Mouse (Mus musculus) liver, embryonic 11.5 days (tissue): Measurements from ENCODE around the gene Ifitm6. TPM values are rescaled to one million over a fixed set of nuclear protein-coding genes. Genes with fewer than 3 reads are reported as not detected.

Experiments
- ATAC-seq: fragments of 200-750 bp; cut with Nextera tagmentation; replicated peaks from 2 replicates; pipeline ENCODE4 v1.8.0; 2017; ENCODE audit warnings: moderate number of reproducible peaks, mild to moderate bottlenecking, moderate TSS enrichment, moderate library complexity; ENCODE audit not compliant: low FRiP score
- DNase-seq: peaks from one replicate; pipeline ENCODE4 v3.0.0-alpha.2; 2017; ENCODE audit warnings: low spot score
- H3K27ac ChIP-seq: fragments of 300-500 bp; sonication (generic); 2 replicates; pipeline ENCODE4 v1.5.1; 2014; ENCODE audit warnings: mild to moderate bottlenecking, low read depth, low read length, control low read depth
- H3K27me3 ChIP-seq: fragments of 300-500 bp; sonication (generic); replicated peaks from 2 replicates; pipeline ENCODE4 v1.6.1; 2014; ENCODE audit warnings: low read length, mixed read lengths; ENCODE audit not compliant: control insufficient read depth, insufficient read depth
- H3K36me3 ChIP-seq: fragments of 300-500 bp; sonication (generic); 2 replicates; pipeline ENCODE4 v1.6.1; 2014; ENCODE audit warnings: mild to moderate bottlenecking, low read length, moderate library complexity, mixed read lengths; ENCODE audit not compliant: control insufficient read depth, insufficient read depth
- H3K4me1 ChIP-seq: fragments of 300-500 bp; sonication (generic); replicated peaks from 2 replicates; pipeline ENCODE4 v1.6.1; 2014; ENCODE audit warnings: low read length, mixed read lengths; ENCODE audit not compliant: control insufficient read depth, insufficient read depth
- H3K4me2 ChIP-seq: fragments of 300-500 bp; sonication (generic); 2 replicates; pipeline ENCODE4 v1.6.1; 2014; ENCODE audit warnings: mild to moderate bottlenecking, control low read depth, moderate library complexity
- H3K4me3 ChIP-seq: fragments of 300-500 bp; sonication (generic); 2 replicates; pipeline ENCODE4 v1.5.1; 2014; ENCODE audit warnings: low read depth, low read length, control low read depth
- H3K9ac ChIP-seq: fragments of 300-500 bp; sonication (generic); 2 replicates; pipeline ENCODE4 v1.6.1; 2014; ENCODE audit warnings: low read depth, low read length, control low read depth
- H3K9me3 ChIP-seq: fragments of 300-500 bp; sonication (generic); 2 replicates; pipeline ENCODE4 v1.6.1; 2016; ENCODE audit warnings: low read length, inconsistent platforms, mixed read lengths; ENCODE audit not compliant: control insufficient read depth
- WGBS: fragments of 180-500 bp; shearing (Covaris S2); extraction: QIAGEN DNeasy Blood & Tissue Kit; methylation state at CpG from one replicate; pipeline ENCODE4 v1.1.7; 2014; 5-methylcytosine and 5-hydroxymethylcytosine counted together
- polyA plus RNA-seq: library from polyadenylated mRNA; unstranded; fragments of >200 nt; fragmentation: Nextera tagmentation; extraction: Ambion mirVana; gene quantifications from 2 replicates; pipeline ENCODE4 v1.2.1, GENCODE M21; 2014

The Ifitm6 gene
- polyA plus RNA-seq, 1 experiment from 2014 or later: 0.90 TPM

DNA sequence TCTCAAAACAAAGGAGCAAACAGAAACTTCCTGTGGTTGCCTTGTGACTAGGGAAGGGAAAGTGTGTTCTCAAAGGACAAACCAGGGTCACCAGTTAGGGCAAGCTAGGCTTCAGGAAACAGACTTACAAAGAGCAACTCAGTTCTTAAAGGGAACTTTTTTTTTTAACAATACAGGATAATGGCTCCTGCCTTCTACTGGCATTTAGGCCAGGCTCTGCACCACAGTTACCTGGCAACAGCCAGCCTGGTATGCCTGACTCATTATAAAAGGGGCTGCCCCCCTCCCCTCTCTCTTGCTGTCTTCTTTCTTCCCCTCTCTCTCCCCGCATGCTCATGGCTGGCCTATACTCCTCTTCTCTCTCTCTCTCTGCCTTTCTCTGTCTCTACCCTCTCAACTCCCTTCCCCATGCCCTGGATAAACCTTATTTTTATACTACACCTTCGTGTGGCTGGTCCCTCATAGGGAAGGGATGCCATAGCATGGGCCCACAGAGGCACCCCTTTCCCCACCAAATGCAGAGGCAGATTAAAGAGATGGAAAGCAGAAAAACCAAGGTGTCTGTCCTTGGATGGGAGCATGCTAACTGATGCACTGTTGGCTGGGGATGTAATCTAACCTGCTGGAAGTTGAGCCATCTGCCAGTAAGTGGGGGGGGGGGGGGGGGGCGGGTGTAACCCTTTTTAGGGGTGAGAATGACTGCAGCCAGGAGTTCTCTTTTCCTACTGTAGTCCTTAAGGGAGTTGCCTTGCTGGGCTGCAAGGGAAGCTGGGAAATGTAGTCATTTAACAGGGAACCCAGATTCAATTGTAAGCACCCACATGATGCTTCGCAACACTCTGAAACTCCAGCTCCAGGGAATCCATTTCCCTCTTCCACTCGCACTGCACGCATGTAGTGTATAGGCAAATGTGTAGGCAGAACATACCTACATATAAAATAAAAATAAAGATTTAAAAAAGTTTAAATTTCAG is 7.4 kb upstream of the Ifitm6 start:
- no peak overlapping the region for H3K4me3 ChIP-seq
- ATAC-seq (no peak), DNase-seq (no peak)
- no peak overlapping the region for H3K4me2 ChIP-seq
- H3K9me3 ChIP-seq: no peaks in the 10 kb centered on the region
- no peaks in the 10 kb centered on the region for H3K27me3 ChIP-seq
- 53% methylated on average over 6 of the region's 6 CpGs for WGBS
- H3K36me3 ChIP-seq: no peaks in the 10 kb centered on the region
- peaks cover 8% of the 10 kb centered on the region; the same call in 1 of the 2 replicates for H3K4me1 ChIP-seq
- H3K27ac ChIP-seq: no peak overlapping the region
- no peak overlapping the region for H3K9ac ChIP-seq

DNA sequence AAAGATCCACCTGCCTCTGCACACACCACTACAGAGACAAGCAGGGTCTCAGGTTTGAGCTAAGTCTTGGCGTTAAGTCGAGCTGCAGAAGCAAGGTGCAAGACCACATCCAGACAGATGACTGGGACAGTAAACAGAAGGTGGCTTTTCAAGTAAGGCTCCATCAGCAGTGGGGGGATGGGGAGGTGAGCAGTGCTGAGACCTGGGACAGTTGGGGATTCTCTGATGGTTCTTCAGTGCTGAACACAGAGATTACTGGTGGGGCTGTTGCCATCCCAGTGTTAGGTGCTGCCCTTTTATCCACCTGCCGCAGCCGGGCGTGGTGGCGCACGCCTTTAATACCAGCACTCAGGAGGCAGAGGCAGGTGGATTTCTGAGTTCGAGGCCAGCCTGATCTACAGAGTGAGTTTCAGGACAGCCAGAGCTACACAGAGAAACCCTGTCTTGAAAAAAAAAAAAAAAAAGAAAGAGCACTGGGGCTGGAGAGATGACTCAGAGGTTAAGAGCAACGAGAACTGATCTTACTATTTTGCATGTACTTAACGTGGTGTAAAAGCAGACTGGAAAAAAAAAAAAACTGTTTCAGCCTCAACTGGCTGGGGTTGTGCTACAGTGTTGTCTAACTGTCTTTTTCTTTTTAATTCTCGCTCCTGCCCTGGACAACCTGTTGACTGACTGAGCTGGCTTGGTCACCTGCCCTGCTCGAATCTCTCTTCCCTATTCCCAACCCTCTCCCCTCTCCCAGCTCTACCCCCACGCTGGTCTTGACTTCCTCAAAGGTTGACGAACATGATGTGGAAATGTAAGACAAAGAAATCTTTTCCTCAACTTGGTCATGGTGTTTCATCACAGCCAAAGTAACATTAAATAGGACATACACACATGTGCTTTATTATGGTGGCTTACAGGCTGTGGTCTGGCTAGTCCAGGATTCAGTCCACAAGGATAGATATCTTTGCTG is 4.0 kb upstream of the Ifitm6 start:
- no peak for ATAC-seq
- no peak for DNase-seq

DNA sequence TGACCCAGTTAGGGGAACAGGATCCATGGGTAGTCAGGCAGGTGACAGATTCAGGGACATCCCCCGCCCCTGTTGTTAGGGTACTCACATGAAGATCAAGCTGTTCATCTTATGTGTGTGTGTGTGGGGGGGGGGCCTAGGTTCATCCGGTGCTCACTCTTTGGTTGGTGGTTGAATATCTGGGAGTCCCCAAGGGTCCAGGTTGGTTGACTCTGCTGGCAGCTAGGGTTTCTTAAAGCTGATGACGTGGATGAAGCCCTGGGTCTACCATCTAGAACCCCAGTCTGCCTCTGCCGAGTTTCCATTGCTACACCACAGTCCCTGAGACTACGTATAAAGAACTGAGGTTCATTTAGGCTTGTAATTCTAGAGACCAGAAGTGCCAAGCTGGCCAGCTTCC is 1.3 kb upstream of the Ifitm6 start:
- Histone ChIP-seq H3K4me2 (no peak overlapping the region), H3K4me1 (no peaks in the 10 kb centered on the region), H3K9me3 (no peaks in the 10 kb centered on the region), H3K27ac (no peak overlapping the region), H3K36me3 (no peaks in the 10 kb centered on the region), H3K9ac (no peak overlapping the region), H3K27me3 (no peaks in the 10 kb centered on the region), H3K4me3 (no peak overlapping the region)
- 84% methylated on average over 5 of the region's 5 CpGs for WGBS
- no peak for DNase-seq
- no peak for ATAC-seq

More for the DNA sequence above, 4.0 kb upstream of the Ifitm6 start:
- WGBS: 67% methylated on average over 14 of the region's 14 CpGs
- H3K9me3 ChIP-seq: no peaks in the 10 kb centered on the region
- no peak overlapping the region for H3K9ac ChIP-seq
- no peaks in the 10 kb centered on the region for H3K27me3 ChIP-seq
- no peaks in the 10 kb centered on the region for H3K36me3 ChIP-seq
- no peak overlapping the region for H3K4me2 ChIP-seq
- peaks cover 6% of the 10 kb centered on the region; the same call in 1 of the 2 replicates for H3K4me1 ChIP-seq
- no peak overlapping the region for H3K27ac ChIP-seq
- no peak overlapping the region for H3K4me3 ChIP-seq

DNA sequence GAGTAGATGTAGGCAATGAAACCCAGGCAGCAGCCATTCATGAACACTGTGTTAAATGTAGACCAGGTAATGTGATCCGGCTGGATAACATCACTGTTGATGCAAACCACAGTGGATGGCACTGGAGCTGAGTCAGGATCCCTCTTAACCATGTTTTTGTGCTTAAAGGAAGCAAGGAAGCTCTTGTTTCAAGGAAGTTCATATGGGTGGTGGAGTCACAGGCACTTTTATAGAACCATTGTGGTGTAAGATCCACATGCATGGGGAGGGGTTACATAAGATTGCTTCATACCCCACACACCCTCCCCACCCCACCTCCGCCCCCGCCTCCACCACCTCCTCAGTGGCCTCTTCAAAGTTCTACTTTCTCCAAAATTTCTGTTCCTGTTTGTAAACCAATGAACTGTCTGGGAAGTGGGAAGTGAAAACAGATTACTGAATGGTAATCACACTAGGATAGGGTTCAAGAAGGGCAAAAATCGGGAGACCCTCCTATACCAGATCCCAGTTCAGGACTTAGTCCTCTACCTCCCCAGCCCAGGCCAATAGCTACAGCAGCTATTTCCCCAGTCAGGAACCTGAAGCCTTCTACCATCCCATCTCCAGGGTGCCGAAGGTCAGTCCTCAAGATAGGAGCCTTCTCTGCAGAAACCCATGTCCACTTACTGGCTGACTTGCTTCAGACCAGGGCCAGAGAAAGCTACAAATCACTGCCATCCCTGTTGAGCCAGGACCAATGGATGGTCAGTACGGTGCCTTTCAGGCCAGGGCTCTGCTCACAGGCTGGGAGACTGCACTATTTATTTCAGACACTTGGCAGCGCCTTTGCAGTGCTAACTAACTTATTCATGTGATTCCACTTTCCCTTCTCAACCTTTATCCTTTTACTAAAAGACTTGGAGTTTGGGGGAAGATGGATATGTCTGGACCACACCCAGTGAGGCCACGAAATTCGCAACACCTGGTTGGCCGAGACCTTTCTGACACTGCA is 722 bp downstream of the Ifitm6 start:
- Histone ChIP-seq H3K9ac (no peak overlapping the region), H3K27ac (no peak overlapping the region), H3K4me1 (peaks cover under 1% of the 10 kb centered on the region; the same call in 1 of the 2 replicates), H3K4me3 (no peak overlapping the region), H3K36me3 (no peaks in the 10 kb centered on the region), H3K9me3 (no peaks in the 10 kb centered on the region), H3K27me3 (no peaks in the 10 kb centered on the region), H3K4me2 (no peak overlapping the region)
- DNase-seq (no peak), ATAC-seq (no peak)
- WGBS: 76% methylated on average over 10 of the region's 10 CpGs

GRCm38 (mm10) chr7:141011238-141011770 is 6.4 kb downstream of the Ifitm6 start:
- WGBS: 71% methylated on average over 7 of the region's 7 CpGs
- Histone ChIP-seq H3K9me3 (no peaks in the 10 kb centered on the region), H3K9ac (no peak overlapping the region; the same call in 1 of the 2 replicates), H3K4me2 (peak overlapping the region; percentile 8), H3K27me3 (no peaks in the 10 kb centered on the region), H3K4me1 (peaks cover 29% of the 10 kb centered on the region), H3K36me3 (no peaks in the 10 kb centered on the region), H3K4me3 (no peak overlapping the region), H3K27ac (0 out of 2 replicates have a peak overlapping the region, but pooled peaks have one; percentile 26)
- DNase-seq (no peak), ATAC-seq (peak; percentile 59)

DNA sequence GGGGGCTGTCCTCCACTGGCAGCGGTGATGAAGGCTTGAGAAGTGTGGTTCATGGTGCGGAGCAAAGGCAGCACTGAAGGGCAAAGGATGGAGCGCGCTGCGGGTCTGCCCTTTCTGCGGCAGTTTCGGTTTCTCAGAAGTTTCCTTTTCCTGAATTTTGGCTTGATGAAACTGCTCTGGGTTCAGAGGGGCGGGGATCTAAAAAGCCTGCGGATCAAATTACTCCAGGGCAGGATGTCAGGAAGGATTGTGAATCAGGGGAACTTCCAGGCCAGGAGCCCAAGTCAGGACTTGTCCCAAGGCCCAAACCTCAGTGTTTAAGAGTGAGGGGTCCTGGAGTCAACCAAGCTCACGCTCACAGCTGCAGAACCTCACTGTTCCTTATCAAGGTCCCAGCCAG is 7.1 kb downstream of the Ifitm6 start, which contains the start of gene Ifitm3:
Gene Ifitm3, minus strand, starts transcription at position 178 of the 400 bp plus-strand sequence.
- peak within 1 kb of the TSS; percentile 38 for H3K4me3 ChIP-seq
- H3K4me2 ChIP-seq: peak within 1 kb of the TSS; percentile 61
- H3K27me3 ChIP-seq: no peaks in the 10 kb centered on the region
- peaks cover 29% of the 10 kb centered on the region for H3K4me1 ChIP-seq
- H3K9ac ChIP-seq: peak within 1 kb of the TSS; percentile 42
- no peak for ATAC-seq
- H3K27ac ChIP-seq: 0 out of 2 replicates have a peak within 1 kb of the TSS, but pooled peaks have one; percentile 26
- H3K36me3 ChIP-seq: no peaks in the 10 kb centered on the region
- 14% methylated on average over 10 of the region's 10 CpGs for WGBS
- DNase-seq: no peak
- no peaks in the 10 kb centered on the region for H3K9me3 ChIP-seq

- WGBS: 78% methylated on average over 9 of the region's 9 CpGs
- Histone ChIP-seq H3K27me3 (no peaks in the 10 kb centered on the region), H3K36me3 (no peaks in the 10 kb centered on the region), H3K27ac (no peak overlapping the region), H3K4me1 (peaks cover 29% of the 10 kb centered on the region), H3K4me3 (no peak overlapping the region), H3K9ac (no peak overlapping the region), H3K9me3 (no peaks in the 10 kb centered on the region), H3K4me2 (peak overlapping the region; percentile 61)
- ATAC-seq (no peak), DNase-seq (no peak)
These were observed 8.1 kb downstream of the Ifitm6 start for GRCm38 (mm10) chr7:141009665-141010064.
